Mouse (Mus musculus) liver, adult 2 months (tissue): Measurements from ENCODE around the gene Pcif1. TPM values are rescaled to one million over a fixed set of nuclear protein-coding genes. Genes with fewer than 3 reads are reported as not detected.

Experiments used
- DNase-seq: peaks from one replicate; pipeline ENCODE4 v3.0.0-alpha.2; 2011; ENCODE audit warnings: low read depth, low spot score; ENCODE audit errors: extremely low read depth
- H3K27ac ChIP-seq: fragments of 200-500 bp; replicated peaks from 2 replicates; pipeline ENCODE4 v1.5.1; 2012; ENCODE audit warnings: low read depth, mild to moderate bottlenecking, control low read depth, inconsistent platforms, low read length; ENCODE audit not compliant: insufficient read depth
- H3K27me3 ChIP-seq: fragments of 200-500 bp; 2 replicates; pipeline ENCODE4 v1.6.1; 2012; ENCODE audit warnings: mild to moderate bottlenecking, moderate library complexity, low read length, inconsistent platforms; ENCODE audit not compliant: control insufficient read depth, insufficient read depth
- H3K36me3 ChIP-seq: fragments of 200-500 bp; 2 replicates; pipeline ENCODE4 v1.6.1; 2012; ENCODE audit warnings: low read length, inconsistent platforms; ENCODE audit not compliant: control insufficient read depth, insufficient read depth
- H3K4me1 ChIP-seq: fragments of 200-500 bp; 2 replicates; pipeline ENCODE4 v1.6.1; 2011; ENCODE audit warnings: low read length; ENCODE audit not compliant: control insufficient read depth, insufficient read depth
- H3K4me3 ChIP-seq: fragments of 200-500 bp; 2 replicates; pipeline ENCODE4 v1.5.1; 2011; ENCODE audit warnings: low read depth, mild to moderate bottlenecking, control low read depth, low read length, moderate library complexity; ENCODE audit not compliant: insufficient read depth
- H3K79me2 ChIP-seq: fragments of 200-500 bp; 2 replicates; pipeline ENCODE4 v1.6.1; 2012; ENCODE audit warnings: inconsistent platforms, mild to moderate bottlenecking, low read length, moderate library complexity; ENCODE audit not compliant: control insufficient read depth, insufficient read depth
- H3K9ac ChIP-seq: fragments of 200-500 bp; 2 replicates; pipeline ENCODE4 v1.6.1; 2012; ENCODE audit warnings: low read depth, mild to moderate bottlenecking, control low read depth, inconsistent platforms, low read length
- CTCF ChIP-seq: fragments of 200-500 bp; IDR thresholded peaks from 2 replicates; pipeline ENCODE4 v1.5.1; 2011; ENCODE audit warnings: low read depth, low read length, control low read depth
- POLR2A ChIP-seq: fragments of 200-500 bp; IDR thresholded peaks from 2 replicates; pipeline ENCODE4 v1.6.1; 2011; ENCODE audit warnings: low read length, control low read depth; ENCODE audit not compliant: insufficient read depth; ENCODE audit errors: extremely low read depth
- WGBS: fragments of 180-500 bp; shearing (Covaris S2); methylation state at CpG from one replicate; pipeline ENCODE4 v1.1.7; 2018; 5-methylcytosine and 5-hydroxymethylcytosine counted together
- polyA plus RNA-seq: library from polyadenylated mRNA; depleted of rRNA; stranded (reverse); fragments of >200 nt; gene quantifications from 2 replicates; pipeline ENCODE4 v1.2.3, GENCODE M21; 2012; rRNA removed
- total RNA-seq: library from RNA; depleted of rRNA; stranded (reverse); fragments of >200 nt; gene quantifications from 2 replicates; pipeline ENCODE4 v1.2.3, GENCODE M21; 2014; rRNA removed

Pcif1 gene
- 9.1 and 12.9 TPM in 2 replicates for total RNA-seq
- polyA plus RNA-seq: 20.2 and 21.3 TPM in 2 replicates

GRCm38 (mm10) chr2:164879228-164879567 is at the start of gene Pcif1:
Gene Pcif1 (plus strand): TSS chr2:164879304.
- H3K79me2 ChIP-seq: peaks cover 4% of the 10 kb centered on the region; the same call in 1 of the 2 replicates
- H3K27ac ChIP-seq: peak within 1 kb of the TSS; percentile 98
- no peak for TF ChIP-seq CTCF
- peak; percentile 80; the same call in 1 of the 2 replicates for TF ChIP-seq POLR2A
- peak; percentile 48 for DNase-seq
- H3K36me3 ChIP-seq: no peaks in the 10 kb centered on the region
- peak within 1 kb of the TSS; percentile 99 for H3K9ac ChIP-seq
- peaks cover 10% of the 10 kb centered on the region for H3K4me1 ChIP-seq
- under 1% methylated on average over 40 of the region's 40 CpGs for WGBS
- H3K4me3 ChIP-seq: peak within 1 kb of the TSS; percentile 94
- H3K27me3 ChIP-seq: no peaks in the 10 kb centered on the region

- no peak for DNase-seq
- no peak overlapping the region for H3K4me3 ChIP-seq
- H3K4me1 ChIP-seq: peaks cover 7% of the 10 kb centered on the region; the same call in 1 of the 2 replicates
- no peak overlapping the region for H3K9ac ChIP-seq
- no peaks in the 10 kb centered on the region; the same call in 1 of the 2 replicates for H3K79me2 ChIP-seq
- H3K27me3 ChIP-seq: no peaks in the 10 kb centered on the region
- H3K27ac ChIP-seq: no peak overlapping the region
- TF ChIP-seq CTCF (no peak), POLR2A (no peak)
- H3K36me3 ChIP-seq: no peaks in the 10 kb centered on the region
- WGBS: 62% methylated on average over 10 of the region's 10 CpGs
Observed at GRCm38 (mm10) chr2:164831029-164831428, 48.1 kb upstream of the Pcif1 start.

GRCm38 (mm10) chr2:164832032-164832747 is 46.9 kb upstream of the Pcif1 start:
- H3K79me2 ChIP-seq: no peaks in the 10 kb centered on the region; the same call in 1 of the 2 replicates
- no peaks in the 10 kb centered on the region for H3K36me3 ChIP-seq
- no peak for DNase-seq
- H3K4me3 ChIP-seq: peak overlapping the region; percentile 62; the same call in 1 of the 2 replicates
- H3K4me1 ChIP-seq: peaks cover 7% of the 10 kb centered on the region; the same call in 1 of the 2 replicates
- TF ChIP-seq POLR2A (no peak), CTCF (no peak)
- H3K27me3 ChIP-seq: no peaks in the 10 kb centered on the region
- no peak overlapping the region for H3K9ac ChIP-seq
- H3K27ac ChIP-seq: no peak overlapping the region
- 67% methylated on average over 16 of the region's 16 CpGs for WGBS

GRCm38 (mm10) chr2:164832748-164833301 is 46.3 kb upstream of the Pcif1 start, which contains the start of gene Ctsa:
Gene Ctsa (plus strand): TSS chr2:164832873.
- Histone ChIP-seq H3K36me3 (no peaks in the 10 kb centered on the region), H3K79me2 (no peaks in the 10 kb centered on the region; the same call in 1 of the 2 replicates), H3K4me3 (peak within 1 kb of the TSS; percentile 62), H3K9ac (peak within 1 kb of the TSS; percentile 79), H3K27ac (peak within 1 kb of the TSS; percentile 83), H3K4me1 (peaks cover 7% of the 10 kb centered on the region; the same call in 1 of the 2 replicates), H3K27me3 (no peaks in the 10 kb centered on the region)
- TF ChIP-seq POLR2A: 0 out of 2 replicates have a peak, but pooled peaks have one; percentile 40
- TF ChIP-seq CTCF: peak; percentile 79
- 1% methylated on average over 35 of the region's 35 CpGs for WGBS
- DNase-seq: peak; percentile 55

- peaks cover 7% of the 10 kb centered on the region; the same call in 1 of the 2 replicates for H3K4me1 ChIP-seq
- peak within 1 kb of the TSS; percentile 79 for H3K9ac ChIP-seq
- peak; percentile 63; the same call in 1 of the 2 replicates for TF ChIP-seq POLR2A
- TF ChIP-seq CTCF: no peak
- no peaks in the 10 kb centered on the region for H3K27me3 ChIP-seq
- H3K36me3 ChIP-seq: peaks cover 4% of the 10 kb centered on the region; the same call in 1 of the 2 replicates
- WGBS: under 1% methylated on average over 31 of the region's 31 CpGs
- peak; percentile 86 for DNase-seq
- H3K4me3 ChIP-seq: peak within 1 kb of the TSS; percentile 62
- no peaks in the 10 kb centered on the region; the same call in 1 of the 2 replicates for H3K79me2 ChIP-seq
- H3K27ac ChIP-seq: peak within 1 kb of the TSS; percentile 83
Observed at GRCm38 (mm10) chr2:164833314-164833959, 45.7 kb upstream of the Pcif1 start, which contains the start of gene Neurl2. Gene Neurl2 (minus strand): TSS chr2:164833456.
